Mouse (Mus musculus) heart, postnatal 0 days (tissue): ENCODE measurements around the gene Armh3.

Experiments
- CTCF ChIP-seq: IDR thresholded peaks from 2 replicates; pipeline ENCODE4 v1.5.1; 2016; ENCODE audit warnings: antibody characterized with exemption, control low read depth, low read depth
- EP300 ChIP-seq: IDR thresholded peaks from 2 replicates; pipeline ENCODE4 v1.6.1; 2016; ENCODE audit warnings: antibody characterized with exemption, low read depth

DNA sequence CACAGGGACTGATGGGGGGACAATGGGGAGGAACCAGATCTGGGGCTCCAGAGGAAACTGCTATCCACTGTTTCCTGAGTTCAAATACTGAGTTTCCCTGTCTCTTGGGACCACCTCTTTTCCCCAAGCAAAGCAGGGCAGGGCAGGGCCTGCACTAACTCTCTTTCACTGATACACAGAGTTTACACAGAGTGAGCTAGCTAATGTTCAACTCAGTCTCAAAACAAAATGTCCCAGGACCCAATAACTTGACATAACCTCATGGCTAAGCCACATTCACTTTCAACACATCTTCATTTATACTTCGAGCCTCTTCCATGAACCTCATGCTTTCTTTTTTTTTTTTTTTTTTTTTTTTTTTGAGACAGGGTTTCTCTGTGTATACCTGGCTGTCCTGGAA, 31.4 kb upstream of the Armh3 start:
- TF ChIP-seq EP300 = no peak
- no peak for TF ChIP-seq CTCF
